Mouse (Mus musculus) midbrain, embryonic 15.5 days (tissue): ENCODE results near the gene Grm6. TPM values are rescaled to one million over a fixed set of nuclear protein-coding genes. Genes with fewer than 3 reads are reported as not detected.
A peak's percentile ranks its signal among the peaks of the same experiment; 100 is the strongest.

Experiments
- ATAC-seq: fragments of 200-750 bp; cut with Nextera tagmentation; replicated peaks from 2 replicates; pipeline ENCODE4 v1.8.0; 2017; ENCODE audit warnings: moderate TSS enrichment
- H3K27ac ChIP-seq: fragments of 300-500 bp; sonication (generic); 2 replicates; pipeline ENCODE4 v1.5.1; 2015; ENCODE audit warnings: mild to moderate bottlenecking, inconsistent platforms
- H3K27me3 ChIP-seq: fragments of 300-500 bp; sonication (generic); replicated peaks from 2 replicates; pipeline ENCODE4 v1.6.1; 2015; ENCODE audit warnings: inconsistent platforms
- H3K36me3 ChIP-seq: fragments of 300-500 bp; sonication (generic); replicated peaks from 2 replicates; pipeline ENCODE4 v1.6.1; 2015; ENCODE audit warnings: inconsistent platforms
- H3K4me1 ChIP-seq: fragments of 300-500 bp; sonication (generic); 2 replicates; pipeline ENCODE4 v1.6.1; 2015; ENCODE audit warnings: inconsistent platforms
- H3K4me2 ChIP-seq: fragments of 300-500 bp; sonication (generic); 2 replicates; pipeline ENCODE4 v1.6.1; 2015; ENCODE audit warnings: inconsistent platforms, mild to moderate bottlenecking, moderate library complexity
- H3K4me3 ChIP-seq: fragments of 300-500 bp; sonication (generic); 2 replicates; pipeline ENCODE4 v1.5.1; 2015; ENCODE audit warnings: mild to moderate bottlenecking, inconsistent platforms
- H3K9ac ChIP-seq: fragments of 300-500 bp; sonication (generic); 2 replicates; pipeline ENCODE4 v1.6.1; 2015; ENCODE audit warnings: mild to moderate bottlenecking, inconsistent platforms
- H3K9me3 ChIP-seq: fragments of 300-500 bp; sonication (generic); 2 replicates; pipeline ENCODE4 v1.6.1; 2016; ENCODE audit warnings: inconsistent platforms
- WGBS: fragments of 180-500 bp; shearing (Covaris S2); methylation state at CpG from one replicate; pipeline ENCODE4 v1.1.7; 2015; ENCODE audit warnings: mixed read lengths; 5-methylcytosine and 5-hydroxymethylcytosine counted together
- polyA plus RNA-seq: library from polyadenylated mRNA; unstranded; fragments of >200 nt; fragmentation: Nextera tagmentation; extraction: Ambion mirVana; gene quantifications from 2 replicates; pipeline ENCODE4 v1.2.1, GENCODE M21; 2015

Grm6 gene
- 0.10 and 0.13 TPM in 2 replicates for polyA plus RNA-seq

- peak within 1 kb of the TSS; percentile 98 for H3K4me2 ChIP-seq
- H3K27me3 ChIP-seq: peaks cover 52% of the 10 kb centered on the region
- H3K4me1 ChIP-seq: peaks cover 18% of the 10 kb centered on the region
- peak within 1 kb of the TSS; percentile 41 for H3K9ac ChIP-seq
- 2% methylated on average over 11 of the region's 11 CpGs for WGBS
- no peak within 1 kb of the TSS for H3K27ac ChIP-seq
- ATAC-seq: no peak
- no peaks in the 10 kb centered on the region for H3K36me3 ChIP-seq
- peak within 1 kb of the TSS; percentile 44 for H3K4me3 ChIP-seq
- H3K9me3 ChIP-seq: no peaks in the 10 kb centered on the region
Measured at GRCm38 (mm10) chr11:50850177-50850735, at the start of gene Grm6. Gene Grm6 (plus strand): TSS chr11:50850685.

GRCm38 (mm10) chr11:50814233-50814632 is 36.3 kb upstream of the Grm6 start:
- Histone ChIP-seq H3K9me3 (peaks cover 38% of the 10 kb centered on the region), H3K4me2 (no peak overlapping the region), H3K9ac (no peak overlapping the region), H3K4me3 (no peak overlapping the region), H3K36me3 (peaks cover 93% of the 10 kb centered on the region), H3K4me1 (no peaks in the 10 kb centered on the region), H3K27ac (no peak overlapping the region), H3K27me3 (no peaks in the 10 kb centered on the region)
- WGBS: 96% methylated on average over 4 of the region's 4 CpGs
- ATAC-seq: no peak

GRCm38 (mm10) chr11:50826214-50826613 is 24.3 kb upstream of the Grm6 start:
- H3K27me3 ChIP-seq: no peaks in the 10 kb centered on the region
- WGBS: 42% methylated on average over 2 of the region's 2 CpGs

DNA sequence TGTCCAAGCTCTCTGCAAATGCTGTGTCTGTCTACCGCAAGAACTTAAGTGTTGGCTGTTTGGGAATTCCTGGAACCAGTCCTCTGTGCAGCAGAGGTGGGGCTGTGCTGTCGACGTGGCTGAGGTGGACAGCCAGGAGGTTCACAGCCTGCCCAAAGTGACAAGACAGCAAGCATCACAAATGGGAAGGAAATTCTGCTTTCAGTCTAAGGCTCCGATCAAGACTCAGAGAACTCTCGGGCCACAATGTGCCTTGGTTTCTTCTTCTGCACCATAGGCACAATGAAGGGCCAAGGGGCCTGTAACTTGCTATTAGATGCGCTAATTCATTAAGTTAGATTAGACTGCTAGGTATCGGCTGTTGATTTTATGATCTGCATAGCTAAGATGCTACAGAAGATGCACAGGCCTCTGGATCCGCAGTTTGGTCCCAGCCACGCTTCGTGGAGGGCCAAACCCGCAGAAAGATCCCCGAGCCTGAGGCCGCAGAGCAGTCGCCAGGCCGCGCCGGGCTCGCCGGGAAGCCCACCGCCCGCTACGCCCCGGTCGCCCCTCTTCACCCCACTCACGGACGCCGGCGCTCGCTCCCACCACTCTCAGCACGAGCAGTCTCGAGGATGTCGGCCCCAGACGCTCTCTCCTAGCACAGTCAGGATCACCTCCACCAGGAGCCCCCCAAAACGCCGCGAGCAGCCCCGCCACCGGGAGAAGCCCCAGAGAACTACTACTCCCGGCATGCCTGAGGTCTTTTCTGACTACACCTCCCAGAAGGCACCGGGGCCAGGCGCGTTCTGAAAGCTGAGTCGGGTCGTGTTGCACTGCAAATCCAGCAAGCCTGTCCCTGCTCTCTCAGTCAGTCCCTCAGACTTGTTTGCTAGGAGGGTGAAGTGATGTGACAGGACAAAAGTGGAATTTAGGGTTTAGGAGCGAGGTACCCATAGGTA is 23.2 kb upstream of the Grm6 start, which contains the start of gene Zfp354c:
Zfp354c (minus strand) TSS at position 715 of the 944 bp plus-strand sequence.
- H3K9ac ChIP-seq: peak within 1 kb of the TSS; percentile 87
- peak within 1 kb of the TSS; percentile 67 for H3K4me2 ChIP-seq
- WGBS: under 1% methylated on average over 45 of the region's 45 CpGs
- peak; percentile 98 for ATAC-seq
- peaks cover 28% of the 10 kb centered on the region for H3K36me3 ChIP-seq
- H3K4me3 ChIP-seq: peak within 1 kb of the TSS; percentile 84
- H3K9me3 ChIP-seq: no peaks in the 10 kb centered on the region
- H3K4me1 ChIP-seq: peaks cover 16% of the 10 kb centered on the region
- no peaks in the 10 kb centered on the region for H3K27me3 ChIP-seq
- H3K27ac ChIP-seq: peak within 1 kb of the TSS; percentile 82

More at GRCm38 (mm10) chr11:50826214-50826613, 24.3 kb upstream of the Grm6 start:
- peaks cover 16% of the 10 kb centered on the region for H3K4me1 ChIP-seq
- H3K4me3 ChIP-seq: peak overlapping the region; percentile 84
- H3K9me3 ChIP-seq: no peaks in the 10 kb centered on the region
- H3K9ac ChIP-seq: peak overlapping the region; percentile 87; the same call in 1 of the 2 replicates
- peaks cover 36% of the 10 kb centered on the region for H3K36me3 ChIP-seq
- H3K4me2 ChIP-seq: peak overlapping the region; percentile 67
- ATAC-seq: no peak
- H3K27ac ChIP-seq: no peak overlapping the region

DNA sequence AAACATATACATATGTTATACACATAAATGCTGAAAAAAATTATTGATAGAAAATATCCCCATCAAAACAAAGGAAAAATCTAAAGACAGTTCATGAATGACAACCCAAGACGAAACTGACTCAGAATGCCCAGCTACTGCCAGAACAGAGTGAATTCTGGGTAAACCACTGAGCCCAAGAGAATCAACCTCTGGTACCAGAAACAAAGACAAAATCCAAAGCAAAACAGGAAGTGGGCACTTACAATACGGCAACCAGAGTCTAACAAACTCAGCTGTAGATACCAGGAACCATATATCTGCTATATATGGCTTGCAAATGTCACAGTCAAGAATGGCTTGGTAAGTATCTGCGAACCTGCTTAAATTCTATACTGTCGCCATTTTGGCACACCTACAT is 14.8 kb upstream of the Grm6 start:
- Histone ChIP-seq H3K4me3 (no peak overlapping the region), H3K27ac (no peak overlapping the region), H3K9ac (no peak overlapping the region), H3K27me3 (no peaks in the 10 kb centered on the region), H3K4me2 (no peak overlapping the region), H3K4me1 (peaks cover 7% of the 10 kb centered on the region), H3K36me3 (peaks cover 13% of the 10 kb centered on the region), H3K9me3 (no peaks in the 10 kb centered on the region)
- 92% methylated on average over 4 of the region's 4 CpGs for WGBS
- ATAC-seq: no peak

- H3K4me1 ChIP-seq: peaks cover 13% of the 10 kb centered on the region
- peak within 1 kb of the TSS; percentile 43 for H3K4me3 ChIP-seq
- H3K9me3 ChIP-seq: no peaks in the 10 kb centered on the region
- no peaks in the 10 kb centered on the region for H3K36me3 ChIP-seq
- H3K27me3 ChIP-seq: no peaks in the 10 kb centered on the region
- WGBS: 22% methylated on average over 22 of the region's 22 CpGs
- H3K27ac ChIP-seq: peak within 1 kb of the TSS; percentile 67
- peak; percentile 98 for ATAC-seq
- H3K9ac ChIP-seq: peak within 1 kb of the TSS; percentile 53
- H3K4me2 ChIP-seq: peak within 1 kb of the TSS; percentile 55
Measured at GRCm38 (mm10) chr11:50841023-50841735, 9.3 kb upstream of the Grm6 start, which contains the start of gene Zfp879. Gene Zfp879 (minus strand): TSS chr11:50841552.

GRCm38 (mm10) chr11:50845951-50846350 is 4.5 kb upstream of the Grm6 start:
- WGBS: 89% methylated on average over 3 of the region's 3 CpGs
- Histone ChIP-seq H3K9me3 (no peaks in the 10 kb centered on the region), H3K9ac (no peak overlapping the region), H3K27ac (no peak overlapping the region), H3K4me1 (peaks cover 13% of the 10 kb centered on the region), H3K36me3 (no peaks in the 10 kb centered on the region), H3K27me3 (peaks cover 29% of the 10 kb centered on the region), H3K4me2 (no peak overlapping the region), H3K4me3 (no peak overlapping the region)
- ATAC-seq: no peak

DNA sequence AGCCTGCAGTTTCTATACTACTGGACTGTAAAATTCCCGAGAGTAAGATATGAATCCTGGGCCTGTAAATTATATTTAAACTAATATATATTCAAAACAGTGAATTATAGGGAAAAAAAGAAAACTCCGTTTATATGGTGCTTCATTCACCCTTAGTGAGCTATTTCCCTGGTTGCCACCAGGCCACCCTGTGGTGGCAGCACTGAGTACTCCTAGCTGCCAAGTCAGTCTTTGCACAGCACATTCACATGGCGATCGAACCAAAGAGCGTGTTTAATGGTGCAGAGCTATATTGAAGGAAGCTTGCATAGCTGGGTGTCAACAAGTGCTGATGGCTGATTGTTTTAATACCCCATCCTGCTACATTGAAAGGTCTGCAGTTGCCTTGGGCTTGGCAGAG is 3.4 kb upstream of the Grm6 start:
- no peak overlapping the region for H3K27ac ChIP-seq
- peaks cover 18% of the 10 kb centered on the region for H3K4me1 ChIP-seq
- no peak for ATAC-seq
- WGBS: 67% methylated on average over 5 of the region's 5 CpGs
- H3K9me3 ChIP-seq: no peaks in the 10 kb centered on the region
- no peaks in the 10 kb centered on the region for H3K36me3 ChIP-seq
- H3K27me3 ChIP-seq: peaks cover 37% of the 10 kb centered on the region
- no peak overlapping the region for H3K4me3 ChIP-seq
- no peak overlapping the region for H3K4me2 ChIP-seq
- H3K9ac ChIP-seq: no peak overlapping the region

DNA sequence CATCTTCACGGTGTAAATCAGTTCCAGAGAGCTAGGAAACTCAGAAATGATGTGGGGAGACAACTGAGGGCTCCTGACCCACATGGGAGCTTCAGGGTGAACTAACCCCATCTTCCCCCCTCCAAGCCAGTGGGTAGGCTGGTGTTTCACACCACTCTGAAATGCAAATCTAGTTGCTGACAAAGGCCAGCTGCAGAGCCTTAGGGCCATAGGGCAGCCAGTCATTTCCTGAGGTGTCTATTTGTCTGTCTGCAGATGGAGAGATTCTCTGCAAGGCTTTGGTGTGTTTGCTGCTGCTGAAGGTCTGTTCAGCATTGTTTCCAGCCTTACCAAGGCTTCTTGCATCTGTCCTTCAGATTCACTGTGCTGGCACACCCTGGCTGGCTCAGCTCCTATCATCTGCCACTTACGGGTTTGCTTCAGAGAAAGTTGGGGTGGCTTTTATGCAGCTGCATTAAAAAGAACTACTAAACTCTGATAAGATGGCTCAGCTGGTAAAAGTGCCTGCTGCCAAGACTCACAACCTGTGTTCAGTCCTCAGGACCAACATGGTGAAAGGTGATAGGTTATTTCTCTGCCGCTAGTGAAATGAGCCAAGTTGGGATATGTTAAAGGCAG is 1.9 kb upstream of the Grm6 start:
- no peaks in the 10 kb centered on the region for H3K36me3 ChIP-seq
- H3K4me1 ChIP-seq: peaks cover 18% of the 10 kb centered on the region
- H3K27ac ChIP-seq: no peak overlapping the region
- no peaks in the 10 kb centered on the region for H3K9me3 ChIP-seq
- 32% methylated on average over 3 of the region's 3 CpGs for WGBS
- H3K4me2 ChIP-seq: no peak overlapping the region
- no peak overlapping the region for H3K9ac ChIP-seq
- H3K27me3 ChIP-seq: peaks cover 52% of the 10 kb centered on the region
- no peak for ATAC-seq
- H3K4me3 ChIP-seq: no peak overlapping the region

- no peaks in the 10 kb centered on the region for H3K9me3 ChIP-seq
- no peak overlapping the region for H3K27ac ChIP-seq
- H3K4me3 ChIP-seq: no peak overlapping the region
- no peak overlapping the region for H3K4me2 ChIP-seq
- peaks cover 18% of the 10 kb centered on the region for H3K4me1 ChIP-seq
- H3K27me3 ChIP-seq: peaks cover 52% of the 10 kb centered on the region
- ATAC-seq: no peak
- H3K9ac ChIP-seq: no peak overlapping the region
- no peaks in the 10 kb centered on the region for H3K36me3 ChIP-seq
- WGBS: 10% methylated on average over 10 of the region's 10 CpGs
Measured at GRCm38 (mm10) chr11:50849310-50849709, 1.2 kb upstream of the Grm6 start.

- Histone ChIP-seq H3K36me3 (no peaks in the 10 kb centered on the region), H3K4me1 (peaks cover 18% of the 10 kb centered on the region), H3K27ac (no peak overlapping the region), H3K27me3 (peaks cover 52% of the 10 kb centered on the region), H3K9ac (peak overlapping the region; percentile 41), H3K4me3 (peak overlapping the region; percentile 44), H3K4me2 (peak overlapping the region; percentile 98), H3K9me3 (no peaks in the 10 kb centered on the region)
- 1% methylated on average over 72 of the region's 72 CpGs for WGBS
- ATAC-seq: peak; percentile 39; the same call in 1 of the 2 replicates
Measured at GRCm38 (mm10) chr11:50850989-50851601, 610 bp downstream of the Grm6 start.
